Mouse (Mus musculus): ENCODE data around the gene Sirt2.
A peak's percentile ranks its signal among the peaks of the same experiment; 100 is the strongest.

The Sirt2 gene

GRCm38 (mm10) chr7:28766910-28767309 is 375 bp downstream of the Sirt2 start:
- no peak for DNase-seq (ENCODE audit: low spot score in 2 of 2)

DNA sequence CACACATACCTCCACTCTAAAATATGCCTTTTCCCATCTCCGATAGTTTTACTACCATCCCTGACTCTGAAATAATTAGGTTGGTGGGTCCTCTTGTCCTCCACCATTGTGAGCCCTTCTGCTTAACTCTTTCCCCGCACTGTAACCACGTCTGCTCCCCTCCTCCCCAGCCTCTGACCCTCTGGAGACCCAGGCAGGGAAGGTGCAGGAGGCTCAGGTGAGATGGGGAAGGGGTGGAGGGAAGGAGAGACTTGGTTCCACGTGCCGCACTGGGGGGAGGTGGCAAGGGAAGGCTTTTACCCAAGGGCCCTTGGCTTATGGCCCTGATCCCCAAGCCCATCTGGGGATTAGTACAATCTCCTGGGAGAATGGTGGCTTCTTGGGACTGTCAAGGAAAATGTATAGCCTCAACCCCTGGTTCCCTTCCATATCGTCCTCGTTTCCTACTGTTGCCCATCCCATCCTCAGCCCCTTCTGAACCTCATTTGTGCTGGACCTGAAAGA is 979 bp downstream of the Sirt2 start, which contains the start of gene Nfkbib:
TSS of gene Nfkbib (minus strand) at position 51 of the 504 bp plus-strand sequence.
- DNase-seq (ENCODE audit: low spot score in 2 of 2), result no peak

DNA sequence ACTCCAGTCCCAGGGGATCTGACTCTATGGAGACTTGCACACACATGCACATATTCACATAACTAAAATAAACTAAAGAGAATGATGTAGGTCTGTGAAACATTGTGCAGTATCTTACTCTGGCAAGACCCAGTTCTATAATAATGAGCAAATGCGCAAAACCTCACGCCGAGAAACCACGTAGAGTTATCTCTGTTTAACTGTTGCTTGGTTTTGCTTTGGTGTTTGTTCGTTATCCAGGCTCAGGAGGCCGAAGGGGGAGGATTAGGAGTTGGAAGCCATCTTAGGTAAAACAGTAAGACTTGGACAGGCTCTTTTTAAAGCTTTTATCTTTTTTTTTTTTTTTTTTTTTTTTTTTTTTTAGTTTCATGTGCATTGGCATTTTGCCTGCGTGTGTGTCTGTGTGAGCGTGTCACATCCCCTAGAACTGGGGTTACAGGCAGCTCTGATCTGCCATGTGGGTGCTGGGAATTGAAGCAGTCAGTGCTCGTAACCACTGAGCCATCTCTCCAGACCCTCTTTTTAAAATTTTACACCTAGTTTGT is 3.0 kb downstream of the Sirt2 start:
- DNase-seq (ENCODE audit: low spot score in 2 of 2), result no peak

DNA sequence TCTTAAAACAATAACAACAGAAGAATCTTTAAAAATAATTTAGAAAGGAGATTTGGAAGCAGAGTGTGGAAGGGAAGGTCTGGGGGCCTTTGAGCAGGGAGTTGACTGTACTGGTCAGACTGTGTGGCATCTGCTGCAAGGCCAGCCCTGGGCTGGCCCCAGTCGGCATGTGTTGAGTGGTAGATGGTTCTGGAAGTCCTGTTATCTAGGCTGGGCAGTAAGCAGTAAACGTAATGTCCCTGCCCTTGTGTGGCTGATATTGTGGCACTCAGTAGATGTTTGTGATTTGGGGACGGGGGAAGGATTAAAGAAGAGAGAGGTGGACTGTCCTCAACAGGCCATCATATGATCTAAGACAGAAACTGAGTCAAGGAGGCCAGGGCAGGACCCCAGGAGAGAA is 3.8 kb downstream of the Sirt2 start:
- no peak for DNase-seq (ENCODE audit: low spot score in 2 of 2)

DNA sequence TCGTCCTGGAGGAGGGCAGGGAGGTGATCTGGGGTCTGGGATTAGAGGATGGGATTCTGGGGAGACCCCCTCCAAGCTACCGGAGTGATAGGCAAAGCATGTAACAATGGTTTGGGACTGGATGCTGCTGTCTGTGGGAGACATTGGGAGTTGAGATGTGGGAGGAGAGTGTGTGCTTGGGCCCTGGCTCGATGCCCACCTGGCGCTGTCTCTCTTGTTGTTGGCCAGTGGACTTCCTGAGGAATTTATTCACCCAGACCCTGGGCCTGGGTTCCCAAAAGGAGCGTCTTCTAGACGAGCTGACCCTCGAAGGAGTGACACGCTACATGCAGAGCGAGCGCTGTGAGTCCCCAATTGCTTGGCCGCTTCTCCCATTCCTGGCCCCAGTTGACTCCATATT is 5.3 kb downstream of the Sirt2 start:
- DNase-seq (ENCODE audit: low spot score in 2 of 2), result no peak

DNA sequence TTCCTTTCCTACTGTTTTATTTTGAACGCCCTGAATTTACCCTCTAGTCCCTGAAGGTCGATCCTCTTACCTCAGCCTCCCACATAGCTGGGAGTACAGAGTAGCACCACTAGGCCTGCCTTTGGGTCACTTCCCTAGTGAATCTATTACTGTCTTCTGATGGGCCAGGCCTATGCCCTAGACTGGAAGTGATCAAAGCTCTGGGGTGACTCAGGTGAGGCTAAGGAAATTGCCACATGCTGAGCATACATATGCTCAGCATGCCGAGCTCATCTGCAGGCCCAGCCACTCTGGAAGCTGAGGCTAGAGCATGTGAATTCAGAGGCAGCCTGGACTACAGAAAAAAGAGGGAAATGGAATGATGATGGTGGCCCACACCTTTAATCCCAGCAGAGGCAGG is 6.6 kb downstream of the Sirt2 start:
- DNase-seq (ENCODE audit: low spot score in 2 of 2), result no peak

DNA sequence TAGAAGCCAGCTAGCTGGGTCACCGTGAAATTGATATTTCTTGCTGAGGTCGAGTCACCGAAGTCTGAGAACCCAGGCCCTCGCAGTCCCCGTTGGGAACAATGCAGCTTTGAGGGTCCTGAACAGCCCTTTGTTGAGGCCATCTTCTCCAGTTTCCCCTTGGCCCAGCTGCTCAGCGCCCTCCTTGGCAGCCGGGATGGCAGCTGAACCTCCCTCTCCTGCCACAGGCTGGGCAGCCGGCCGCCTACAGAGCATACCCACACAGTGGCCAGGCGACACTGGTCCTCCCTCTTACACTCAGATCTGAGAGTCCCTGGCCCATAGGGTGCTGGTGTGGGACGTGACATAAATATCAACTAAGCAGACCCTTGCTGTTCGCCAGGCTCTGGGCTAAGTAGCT is 7.6 kb downstream of the Sirt2 start:
- DNase-seq (ENCODE audit: low spot score in 2 of 2), result no peak

DNA sequence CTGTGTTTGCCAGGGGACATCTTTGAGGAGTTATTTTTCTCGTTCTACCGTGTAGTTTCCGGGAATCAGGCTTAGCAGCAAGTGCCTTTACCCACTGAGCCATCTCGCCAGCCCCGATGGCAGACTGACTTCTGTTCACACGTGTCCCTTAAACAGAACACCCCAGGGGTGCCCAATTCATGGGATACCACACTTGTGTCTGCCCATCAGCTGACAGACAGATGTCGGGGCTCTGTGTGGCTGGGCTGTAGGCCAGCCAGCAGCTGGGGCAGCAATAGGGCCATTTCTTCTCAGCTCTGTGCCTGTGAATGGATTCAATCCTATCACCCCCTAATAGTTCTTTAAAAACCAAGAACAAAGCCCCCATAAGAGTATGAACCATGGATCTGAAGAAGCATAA is 8.6 kb downstream of the Sirt2 start:
- no peak for DNase-seq (ENCODE audit: low spot score in 2 of 2)

DNA sequence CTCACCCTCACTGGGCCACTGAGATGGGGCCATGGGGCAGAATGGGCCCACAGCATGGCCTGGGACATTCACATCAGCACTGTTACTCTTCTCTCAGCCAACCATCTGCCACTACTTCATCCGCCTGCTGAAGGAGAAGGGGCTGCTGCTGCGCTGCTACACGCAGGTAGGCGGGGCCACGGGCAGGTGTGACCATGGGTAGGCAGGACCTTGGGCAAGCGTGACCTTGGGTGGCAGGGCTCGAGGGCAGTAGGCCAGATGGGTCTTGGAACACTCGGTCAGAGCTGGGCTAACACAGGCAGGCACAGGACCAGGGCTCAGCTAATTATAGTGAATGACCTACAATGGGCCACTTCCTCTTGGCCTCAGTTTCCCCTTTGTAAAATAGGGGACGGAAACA is 12.3 kb downstream of the Sirt2 start:
- peak in 1 of 2 experiments; percentile 14 for DNase-seq (ENCODE audit: low spot score in 2 of 2)

GRCm38 (mm10) chr7:28780067-28780658 is 13.6 kb downstream of the Sirt2 start:
- peak; percentile 86 to 94 for DNase-seq (ENCODE audit: low spot score in 2 of 2)

GRCm38 (mm10) chr7:28780857-28781256 is 14.3 kb downstream of the Sirt2 start:
- peak in 1 of 2 experiments; percentile 40 for DNase-seq (ENCODE audit: low spot score in 2 of 2)

GRCm38 (mm10) chr7:28781261-28781663 is 14.7 kb downstream of the Sirt2 start:
- DNase-seq (ENCODE audit: low spot score in 2 of 2), result peak in 1 of 2 experiments; percentile 71

DNA sequence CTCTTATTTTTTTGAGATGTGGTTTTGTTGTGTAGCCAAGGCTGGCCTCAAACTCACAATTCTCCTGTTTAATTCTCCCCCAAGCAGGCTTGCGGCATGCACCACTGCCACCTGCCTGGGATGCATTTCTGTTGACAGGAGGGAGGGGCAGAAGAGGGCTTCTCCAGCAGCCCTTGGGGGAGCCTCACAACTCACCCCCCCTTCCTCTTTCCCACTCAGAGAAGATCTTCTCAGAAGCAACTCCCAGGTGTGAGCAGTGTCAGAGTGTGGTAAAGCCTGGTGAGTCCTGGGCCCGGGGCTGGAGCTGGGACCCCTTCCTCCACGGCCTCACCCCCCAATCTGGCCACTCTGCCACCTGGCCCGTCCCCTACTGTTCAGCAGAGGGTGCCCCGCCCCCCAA is 18.6 kb downstream of the Sirt2 start:
- no peak for DNase-seq (ENCODE audit: low spot score in 2 of 2)

DNA sequence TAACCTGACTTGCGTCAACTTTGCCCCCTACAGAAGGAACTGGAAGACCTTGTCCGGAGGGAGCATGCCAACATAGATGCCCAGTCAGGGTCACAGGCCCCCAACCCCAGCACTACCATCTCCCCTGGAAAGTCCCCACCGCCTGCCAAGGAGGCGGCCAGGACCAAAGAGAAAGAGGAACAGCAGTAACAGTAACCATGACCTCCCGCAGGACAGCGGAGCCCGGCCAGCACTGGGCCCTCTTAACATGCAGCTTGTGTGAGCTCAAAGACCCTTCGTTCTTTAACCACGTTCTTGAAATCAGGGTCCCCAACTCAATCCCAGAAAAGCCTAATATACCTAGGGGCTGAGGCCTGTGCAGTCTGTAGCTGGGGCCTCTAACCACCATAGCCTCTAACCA is 21.3 kb downstream of the Sirt2 start:
- DNase-seq (ENCODE audit: low spot score in 2 of 2), result peak in 1 of 2 experiments; percentile 28

GRCm38 (mm10) chr7:28788307-28789195 is 22.0 kb downstream of the Sirt2 start, which contains the start of gene Rinl:
TSS of gene Rinl (plus strand) at chr7:28788969.
- peak; percentile 39 to 81 for DNase-seq (ENCODE audit: low spot score in 2 of 2)

DNA sequence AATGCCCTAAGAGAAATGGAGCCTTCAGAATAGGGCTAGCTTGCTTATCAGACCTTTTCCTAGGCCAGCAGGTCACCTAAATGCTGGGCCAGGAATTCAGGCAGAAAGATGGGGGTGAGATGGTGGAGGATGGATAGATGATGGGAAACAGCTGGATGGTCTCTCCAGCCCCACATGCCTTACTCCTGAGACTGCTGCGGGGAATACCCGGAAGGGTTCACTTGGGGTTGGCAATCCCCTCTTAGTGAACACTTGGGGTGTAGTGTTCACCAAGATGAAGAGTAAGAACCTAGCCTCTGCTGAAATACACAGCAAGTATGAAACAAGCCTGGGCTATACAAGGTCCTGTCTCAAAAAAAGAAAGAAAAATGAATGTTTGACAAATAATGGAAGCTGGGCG is 22.7 kb downstream of the Sirt2 start:
- no peak for DNase-seq (ENCODE audit: low spot score in 2 of 2)

GRCm38 (mm10) chr7:28790066-28790806 is 23.7 kb downstream of the Sirt2 start:
- peak in 1 of 2 experiments; percentile 26 for DNase-seq (ENCODE audit: low spot score in 2 of 2)

DNA sequence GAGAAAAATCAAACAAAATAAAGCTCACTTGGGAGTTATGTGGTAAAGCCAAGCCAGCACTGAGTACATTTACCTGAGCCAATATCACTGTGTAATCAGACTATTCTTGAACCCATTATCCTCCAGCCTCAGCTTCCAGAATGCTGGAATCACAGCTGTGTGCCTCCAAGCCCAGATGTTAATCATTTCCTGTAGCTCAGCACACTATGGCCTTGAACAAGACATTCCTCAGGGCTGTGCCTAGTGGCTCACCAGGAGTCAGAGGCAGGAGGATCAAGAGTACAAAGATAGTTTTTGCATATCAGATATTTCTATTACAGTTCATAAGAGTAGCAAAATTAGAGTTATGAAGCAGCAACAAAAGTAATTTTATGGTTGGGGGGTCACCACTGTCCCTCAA is 25.2 kb downstream of the Sirt2 start:
- DNase-seq (ENCODE audit: low spot score in 2 of 2), result no peak

- peak in 1 of 2 experiments; percentile 32 for DNase-seq (ENCODE audit: low spot score in 2 of 2)
Observed at GRCm38 (mm10) chr7:28792391-28793185, 26.1 kb downstream of the Sirt2 start.

DNA sequence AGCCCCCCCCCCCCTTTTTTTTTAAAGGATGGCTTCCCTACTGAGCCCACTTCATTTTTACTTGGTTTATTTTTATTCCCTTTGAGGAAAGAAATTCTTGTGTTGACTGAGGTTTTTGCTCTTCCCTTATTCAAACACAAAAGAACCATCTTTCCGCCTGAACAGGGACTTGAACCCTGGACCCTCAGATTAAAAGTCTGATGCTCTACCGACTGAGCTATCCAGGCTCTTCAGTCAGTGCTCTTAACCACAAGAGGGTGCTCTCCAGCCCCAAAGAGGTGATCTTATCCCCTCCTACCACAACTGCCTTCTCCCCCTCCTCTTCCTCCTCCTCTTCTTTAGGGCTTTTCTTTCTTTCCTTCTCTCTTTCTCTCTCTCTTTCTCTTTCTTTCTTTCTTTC is 27.3 kb downstream of the Sirt2 start:
- peak in 1 of 2 experiments; percentile 49 for DNase-seq (ENCODE audit: low spot score in 2 of 2)

- no peak for DNase-seq (ENCODE audit: low spot score in 2 of 2)
Observed at GRCm38 (mm10) chr7:28794496-28794895, 28.0 kb downstream of the Sirt2 start.
